Mouse (Mus musculus) adrenal gland, adult 8-10 months (tissue): ENCODE data around the gene Adcy5. TPM values are rescaled to one million over a fixed set of nuclear protein-coding genes. Genes with fewer than 3 reads are reported as not detected.

Source experiments
- DNase-seq: peaks from one replicate; pipeline ENCODE4 v3.0.0; 2022
- total RNA-seq, 4 experiments: library from RNA; stranded (reverse); gene quantifications; 2 replicates each; pipeline ENCODE4 v1.2.4; 2022

The Adcy5 gene
- total RNA-seq, 4 experiments from 2014 or later = 11.8 to 19.1 (median 13.6) TPM

DNA sequence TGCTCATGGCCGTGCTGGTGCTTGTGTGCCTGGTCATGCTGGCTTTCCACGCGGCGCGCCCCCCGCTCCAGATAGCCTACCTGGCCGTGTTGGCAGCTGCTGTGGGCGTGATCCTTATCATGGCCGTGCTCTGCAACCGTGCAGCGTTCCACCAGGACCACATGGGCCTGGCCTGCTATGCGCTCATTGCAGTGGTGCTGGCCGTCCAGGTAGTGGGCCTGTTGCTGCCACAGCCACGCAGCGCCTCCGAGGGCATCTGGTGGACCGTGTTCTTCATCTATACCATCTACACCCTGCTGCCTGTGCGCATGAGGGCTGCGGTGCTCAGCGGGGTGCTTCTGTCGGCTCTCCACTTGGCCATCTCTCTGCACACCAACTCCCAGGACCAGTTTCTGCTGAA lies 2.2 kb downstream of the Adcy5 start:
- no peak for DNase-seq

DNA sequence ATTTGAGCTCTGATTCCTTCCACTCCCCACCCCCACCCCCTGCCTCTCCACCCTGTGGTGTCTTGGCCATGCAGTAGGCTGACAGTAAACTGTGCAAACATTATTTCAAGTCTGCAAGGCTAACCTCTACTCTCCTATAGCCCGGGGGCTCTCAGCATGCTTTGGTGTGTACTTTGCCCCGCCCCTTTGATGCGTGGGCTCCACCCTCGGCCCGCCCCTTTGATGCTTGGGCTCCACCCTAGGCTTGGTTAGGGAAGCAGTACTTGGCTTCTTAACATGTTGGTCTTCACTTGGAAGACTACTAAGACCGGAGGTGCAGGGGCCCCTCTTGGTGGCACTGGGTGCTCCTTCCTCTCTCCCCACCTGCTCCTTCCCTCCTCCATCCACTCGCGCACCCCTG lies 4.9 kb downstream of the Adcy5 start:
- DNase-seq = no peak

DNA sequence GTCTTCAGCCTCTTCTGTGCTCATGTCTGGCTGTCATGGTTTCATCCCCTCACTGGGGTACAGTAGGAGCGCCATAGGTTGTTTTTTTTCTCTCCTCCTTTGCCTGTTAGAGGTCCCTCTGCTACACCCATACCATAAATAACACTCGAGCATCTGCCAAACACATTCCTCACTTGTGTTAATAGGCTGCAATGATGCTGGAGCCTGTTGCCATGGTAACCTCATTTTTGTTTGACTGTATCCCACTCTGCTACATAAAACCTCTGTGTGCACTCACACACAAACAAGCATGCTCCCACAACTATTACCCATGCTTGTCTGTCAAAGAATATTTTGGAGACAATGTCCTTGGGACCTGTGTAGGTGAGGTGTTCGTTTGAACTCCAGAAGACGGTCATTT lies 5.3 kb downstream of the Adcy5 start:
- DNase-seq = no peak

DNA sequence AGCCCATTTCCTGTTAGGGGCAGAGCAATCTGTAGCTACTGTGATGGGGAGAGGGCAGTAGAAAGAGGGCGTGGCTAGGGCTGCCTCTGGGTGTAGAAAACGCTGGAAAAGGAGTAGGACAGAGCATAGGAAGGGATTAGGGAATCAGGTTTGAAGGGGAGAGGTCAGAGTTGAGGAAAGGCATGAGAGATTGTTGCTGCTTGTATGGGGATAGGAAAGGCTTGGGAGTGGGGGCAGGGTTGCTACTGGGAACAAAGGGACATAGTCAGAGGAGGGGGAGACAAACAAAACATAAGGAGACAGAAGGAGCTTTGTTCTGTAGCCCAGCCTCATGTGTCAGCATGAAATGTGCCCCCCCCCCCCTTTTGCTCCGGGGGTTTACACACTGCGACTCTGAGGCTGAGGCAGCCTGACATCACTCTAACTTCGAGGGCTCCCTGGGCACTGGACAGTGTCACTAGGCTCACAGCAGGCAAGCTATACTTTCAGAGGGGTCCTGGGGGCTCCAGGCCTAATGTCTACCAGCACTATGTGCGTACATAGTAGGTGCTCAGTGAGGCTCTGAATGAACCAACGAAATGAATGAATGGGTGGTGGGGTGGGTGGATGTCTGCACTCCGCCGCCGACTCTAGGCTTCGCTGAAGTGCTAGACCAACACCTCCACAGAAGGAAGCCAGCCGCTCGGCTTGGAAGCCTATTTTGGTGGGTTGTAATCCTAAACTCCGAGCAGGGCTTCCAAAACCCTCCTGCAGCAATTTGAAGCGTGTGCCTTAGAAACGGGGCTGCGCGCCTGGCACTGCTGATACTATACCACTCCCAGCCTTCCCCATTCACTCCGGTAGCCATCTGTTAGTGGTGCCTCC lies 9.9 kb downstream of the Adcy5 start:
- no peak for DNase-seq

DNA sequence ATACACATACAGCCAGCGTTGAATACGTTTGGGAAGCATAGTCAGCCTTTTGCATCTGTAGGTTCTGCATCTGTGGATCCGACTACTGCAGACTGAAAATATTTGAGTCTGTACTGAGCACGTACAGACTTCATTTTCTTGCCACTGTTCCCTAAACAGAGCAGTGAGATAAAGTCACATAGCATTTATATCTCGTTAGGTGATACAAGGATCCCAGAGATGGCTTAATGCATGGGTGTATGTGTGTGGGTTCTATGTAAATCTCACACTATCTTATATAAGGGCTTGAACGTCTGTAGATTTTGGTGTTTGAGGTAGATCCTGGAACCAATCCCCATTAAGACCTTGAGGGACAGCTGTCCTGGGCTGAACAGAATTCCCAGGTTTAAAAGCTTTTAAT lies 10.7 kb downstream of the Adcy5 start:
- no peak for DNase-seq

DNA sequence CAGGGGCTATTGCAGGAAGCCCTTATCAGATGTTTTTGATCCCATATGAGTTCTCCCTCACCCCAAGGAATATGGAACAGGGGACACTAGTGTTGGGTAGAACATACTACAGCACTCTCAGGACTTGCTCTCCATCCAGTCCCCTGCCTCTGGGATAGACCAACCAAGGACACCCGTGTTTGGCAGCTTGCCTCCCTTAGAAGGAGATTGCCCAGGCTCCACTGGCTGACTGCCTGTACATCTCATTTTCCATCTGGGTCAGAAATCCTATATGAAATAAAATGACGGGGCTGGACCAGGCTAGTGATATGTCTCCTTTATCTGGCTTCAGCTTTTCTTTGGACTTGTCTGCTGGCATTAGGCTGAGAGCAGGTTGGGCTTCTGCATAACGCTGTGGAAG lies 11.1 kb downstream of the Adcy5 start:
- no peak for DNase-seq

DNA sequence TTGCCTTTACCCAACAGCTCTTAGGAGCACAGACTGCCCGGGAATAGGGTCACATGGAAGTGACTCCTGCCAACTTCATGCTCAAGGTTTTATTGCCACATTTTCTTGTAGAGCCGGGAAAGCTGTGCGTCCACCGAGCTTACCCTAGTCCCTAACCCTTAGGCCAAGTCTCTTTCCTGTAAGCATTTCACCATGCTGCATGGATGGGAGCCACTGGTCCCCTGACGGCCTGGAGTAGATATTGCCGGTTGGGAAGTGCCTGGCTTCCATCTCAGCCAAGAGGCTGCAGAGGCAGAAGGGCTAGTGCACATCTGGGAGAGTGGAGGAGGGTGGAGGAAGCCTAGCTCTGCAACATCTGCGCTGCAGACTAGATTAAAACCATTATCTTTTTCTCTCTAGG lies 14.8 kb downstream of the Adcy5 start:
- DNase-seq = peak; percentile 46

DNA sequence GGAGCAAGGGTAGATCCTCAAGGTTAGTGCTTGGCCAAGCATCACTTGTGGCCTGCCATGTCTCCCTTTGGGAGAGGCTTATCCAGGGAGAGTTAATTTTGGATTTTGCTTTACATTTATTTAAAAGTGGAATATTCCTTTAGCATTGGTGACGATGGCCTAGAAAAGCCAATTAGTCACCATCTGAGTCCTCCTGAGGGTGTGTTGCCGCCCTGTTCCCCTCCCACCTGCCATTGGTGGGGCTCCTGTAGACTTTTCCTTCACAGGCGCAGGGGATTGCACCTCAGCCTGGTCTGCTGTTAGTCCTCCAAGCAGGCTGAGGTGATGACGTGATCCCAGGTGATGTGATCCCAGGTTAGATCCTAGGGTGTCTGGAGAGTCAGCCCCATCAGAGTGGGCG lies 17.5 kb downstream of the Adcy5 start:
- no peak for DNase-seq

DNA sequence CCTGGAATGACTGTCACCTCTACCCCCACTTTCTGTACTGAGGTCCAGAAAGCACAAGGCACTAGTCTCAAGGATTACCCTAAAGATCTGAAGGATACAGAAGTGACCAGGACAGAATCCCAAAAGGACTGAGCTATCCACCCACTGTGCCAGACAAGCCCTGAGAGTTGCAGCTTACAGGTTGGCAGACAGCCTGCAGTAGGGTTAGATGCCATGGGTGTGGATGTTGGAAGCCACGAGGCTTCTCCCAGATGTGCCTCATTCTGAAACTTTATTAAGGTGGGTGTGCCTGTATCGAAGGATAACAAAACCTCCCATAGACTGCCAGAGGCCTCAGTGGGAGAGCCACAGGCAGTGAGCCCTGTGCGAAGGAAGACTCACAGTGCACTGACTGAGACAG lies 23.8 kb downstream of the Adcy5 start:
- no peak for DNase-seq

DNA sequence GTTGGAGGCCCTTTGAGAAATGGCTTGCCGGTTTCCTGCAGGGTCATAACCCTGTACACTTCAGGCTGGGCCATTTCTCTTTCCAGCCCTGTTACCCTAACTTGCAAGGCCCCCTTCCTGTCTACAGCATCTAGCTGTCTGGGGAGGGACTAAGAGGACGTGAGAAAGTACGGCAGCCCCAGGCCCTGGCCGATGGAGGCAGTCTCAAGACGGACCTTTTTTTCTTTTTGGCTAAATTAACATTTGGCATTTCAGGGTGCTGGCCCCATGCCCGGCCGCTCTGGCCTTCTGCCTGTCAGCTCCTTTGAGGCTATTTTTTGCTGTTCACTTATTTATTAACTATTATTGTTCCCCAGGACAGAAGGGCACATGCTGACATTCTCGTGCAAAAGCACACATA lies 24.4 kb downstream of the Adcy5 start:
- peak; percentile 70 for DNase-seq

DNA sequence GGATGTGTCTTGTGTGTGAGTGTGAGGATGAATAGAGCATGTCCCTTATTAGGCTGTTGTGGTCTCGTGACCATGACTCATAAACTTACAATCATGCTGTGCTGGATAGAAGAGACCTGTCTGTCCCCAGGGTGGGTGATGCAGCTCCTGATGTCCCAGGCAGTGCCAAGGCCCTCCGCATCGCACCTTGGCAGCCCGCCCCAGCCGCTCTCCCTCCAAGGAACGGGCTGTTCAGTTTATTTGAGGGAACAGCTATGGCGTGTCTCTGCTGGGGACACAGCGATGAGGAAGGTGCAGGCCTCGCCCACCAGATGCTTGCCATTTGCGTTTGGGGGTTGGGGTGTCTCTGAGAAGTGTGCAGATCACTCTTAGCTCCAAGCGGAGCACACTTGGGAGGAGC lies 28.5 kb downstream of the Adcy5 start:
- no peak for DNase-seq

DNA sequence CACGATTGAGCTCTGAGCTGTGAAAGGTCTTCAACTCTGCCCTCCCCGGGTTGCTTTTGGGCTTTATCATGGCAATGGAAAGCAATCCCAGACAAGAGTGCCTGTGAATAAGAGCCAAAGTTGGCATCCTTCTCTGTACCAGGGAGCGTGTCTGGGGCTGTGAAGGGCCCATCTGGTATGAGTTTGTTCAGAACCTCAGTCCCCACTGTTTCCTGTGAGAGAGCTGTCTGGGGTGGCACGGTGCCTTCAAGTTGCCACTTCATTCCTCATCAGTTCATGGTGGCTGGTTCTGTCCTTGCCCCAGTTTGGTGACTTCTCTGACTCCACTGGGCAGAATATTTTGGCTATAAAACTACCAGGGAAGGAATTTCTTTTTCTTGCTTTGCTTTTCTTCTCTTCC lies 33.4 kb downstream of the Adcy5 start:
- DNase-seq = no peak

DNA sequence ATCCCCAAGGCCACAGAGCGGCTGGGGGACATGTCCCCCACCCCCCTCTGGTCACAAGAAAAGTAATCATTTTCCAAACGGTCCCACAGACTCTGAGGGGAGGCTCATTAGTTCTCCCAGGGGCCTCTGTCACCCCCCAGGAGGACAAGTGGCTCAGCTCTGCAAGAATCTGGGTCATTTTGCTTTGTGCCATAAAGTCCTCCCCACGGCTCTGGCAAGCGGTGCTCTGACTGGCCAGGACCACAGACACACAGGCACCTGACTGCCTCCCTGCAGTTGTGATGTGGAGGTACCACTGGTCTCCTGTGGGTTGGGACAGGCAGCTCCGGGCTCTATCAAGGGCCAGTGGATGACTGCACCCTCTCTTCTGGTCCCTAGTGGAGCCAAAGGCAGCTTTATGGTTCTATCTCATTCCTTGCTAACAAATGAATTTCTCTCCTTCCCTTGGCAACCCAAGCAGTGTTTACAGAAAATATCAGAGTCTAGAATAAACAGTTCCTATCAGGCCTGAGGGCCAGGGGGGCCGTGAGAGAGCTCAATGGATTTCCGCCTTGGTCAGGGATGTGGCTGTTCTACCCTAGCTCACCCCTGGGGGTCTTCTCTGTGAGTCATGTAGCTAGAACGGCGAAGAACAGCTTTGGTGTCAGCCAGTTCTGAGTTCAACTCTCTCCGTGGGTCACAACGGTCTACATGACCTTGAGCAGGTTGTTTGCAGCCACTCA lies 34.9 kb downstream of the Adcy5 start:
- no peak for DNase-seq

DNA sequence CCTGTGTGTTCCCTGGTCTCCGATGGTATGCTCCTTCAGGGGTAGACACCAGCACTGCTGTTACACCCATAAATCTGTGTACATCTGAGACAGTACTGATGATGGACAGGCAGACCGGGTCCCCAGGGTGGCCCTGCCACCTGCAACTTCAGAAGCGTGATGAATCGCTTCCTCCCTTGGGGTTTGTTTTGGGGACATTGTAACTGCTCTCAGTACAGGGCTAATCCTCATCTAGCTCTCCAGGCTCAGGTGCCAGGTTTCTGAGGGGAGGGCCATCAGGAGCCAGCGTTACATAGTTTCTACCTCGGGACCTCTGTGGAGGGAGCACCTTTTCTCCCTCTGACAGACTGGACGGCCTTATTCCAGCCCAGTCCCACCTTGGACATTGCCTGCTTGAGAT lies 36.1 kb downstream of the Adcy5 start:
- DNase-seq = no peak

DNA sequence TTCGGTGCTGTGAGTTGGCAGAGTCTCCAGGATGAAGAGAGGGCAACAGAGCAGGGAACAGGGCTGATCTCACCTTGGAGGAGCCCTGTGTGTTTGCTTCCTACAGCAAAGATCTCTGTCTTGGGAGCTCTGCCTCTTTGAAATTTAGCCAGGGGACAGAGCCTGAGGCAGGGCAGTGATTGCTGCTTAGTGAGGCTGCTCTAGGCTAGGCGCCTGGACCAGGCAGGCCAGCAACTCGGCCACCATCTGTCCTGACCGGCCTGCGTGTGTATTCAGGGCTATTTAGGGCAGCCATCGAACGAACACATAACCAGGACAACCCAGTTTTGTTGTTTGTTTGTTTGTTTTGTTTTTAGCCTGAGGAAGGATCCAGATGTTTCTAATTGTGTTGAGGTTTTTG lies 36.6 kb downstream of the Adcy5 start:
- no peak for DNase-seq

DNA sequence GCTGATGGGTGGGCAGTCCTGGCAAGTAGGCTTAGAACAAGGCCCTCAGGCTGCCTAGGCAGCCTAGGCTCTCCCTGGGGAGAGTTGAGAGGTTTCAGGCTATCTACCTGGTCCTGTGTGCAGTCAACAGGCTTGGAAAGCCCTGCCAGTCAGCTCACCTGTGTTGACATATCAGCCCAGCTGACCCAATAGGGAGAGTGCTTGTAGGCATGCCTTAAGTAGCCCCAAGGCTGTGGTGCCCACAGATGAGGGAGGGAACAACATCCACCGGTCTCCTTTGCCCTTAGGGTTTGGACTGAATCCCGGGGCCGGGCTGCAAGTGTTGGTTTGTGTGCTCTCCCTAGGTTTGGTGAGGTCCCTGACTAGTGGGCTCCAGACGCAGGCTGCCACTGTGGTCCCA lies 37.8 kb downstream of the Adcy5 start:
- DNase-seq = no peak

DNA sequence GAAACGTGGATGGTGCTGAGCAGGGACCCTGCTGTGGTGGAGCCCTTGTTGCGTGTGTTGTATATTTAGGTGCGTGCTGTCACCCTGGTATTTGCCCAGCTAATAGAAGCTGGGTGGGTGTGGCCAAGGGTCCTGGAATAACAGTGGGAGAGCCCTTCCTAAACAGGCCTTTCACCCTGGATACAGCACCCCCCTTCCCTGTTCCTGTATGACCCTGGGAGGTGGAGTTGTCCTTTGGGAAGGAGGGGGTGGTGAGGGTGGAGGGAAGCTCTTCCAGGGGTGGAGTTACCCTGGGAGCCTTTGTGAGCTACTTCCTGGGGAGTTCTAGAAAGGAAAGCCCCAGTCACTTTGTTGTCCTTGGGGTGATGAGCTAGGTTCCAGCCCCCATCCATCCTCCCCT lies 38.7 kb downstream of the Adcy5 start:
- DNase-seq = no peak

DNA sequence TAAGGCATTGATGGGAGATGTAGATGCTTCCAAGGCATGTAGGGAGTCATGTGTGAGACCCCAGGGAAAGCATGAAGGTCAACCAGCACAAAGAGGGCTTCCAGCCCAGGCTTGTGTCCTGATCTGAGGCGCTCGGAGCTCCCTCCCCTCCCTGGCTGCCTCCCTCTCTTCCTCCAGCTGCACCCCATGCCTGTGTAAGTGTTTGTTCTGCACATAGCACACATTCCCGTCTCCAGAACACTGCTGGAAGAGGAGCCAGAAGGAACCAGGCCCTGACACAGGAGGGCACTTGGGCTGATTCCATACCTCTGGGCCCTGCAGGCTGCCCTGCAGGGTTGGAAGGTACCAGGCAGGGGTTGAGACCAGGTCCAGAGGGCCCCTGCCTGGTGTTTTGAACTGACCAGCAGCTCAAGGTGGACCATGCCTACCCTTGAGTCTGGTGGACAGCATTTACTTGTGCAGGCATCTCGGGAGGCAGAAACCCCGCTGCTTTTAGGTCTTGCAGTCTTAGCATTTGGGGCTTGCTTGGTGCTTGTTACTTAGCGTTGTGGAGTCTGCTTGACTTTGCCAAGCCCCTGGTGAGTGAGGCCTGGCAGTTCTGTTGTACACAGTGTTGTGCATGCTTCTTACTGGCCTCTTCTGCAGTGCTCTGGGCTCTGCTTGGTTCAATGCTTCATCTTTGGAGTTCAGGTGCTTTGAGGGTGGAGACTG lies 45.2 kb downstream of the Adcy5 start:
- DNase-seq = no peak

DNA sequence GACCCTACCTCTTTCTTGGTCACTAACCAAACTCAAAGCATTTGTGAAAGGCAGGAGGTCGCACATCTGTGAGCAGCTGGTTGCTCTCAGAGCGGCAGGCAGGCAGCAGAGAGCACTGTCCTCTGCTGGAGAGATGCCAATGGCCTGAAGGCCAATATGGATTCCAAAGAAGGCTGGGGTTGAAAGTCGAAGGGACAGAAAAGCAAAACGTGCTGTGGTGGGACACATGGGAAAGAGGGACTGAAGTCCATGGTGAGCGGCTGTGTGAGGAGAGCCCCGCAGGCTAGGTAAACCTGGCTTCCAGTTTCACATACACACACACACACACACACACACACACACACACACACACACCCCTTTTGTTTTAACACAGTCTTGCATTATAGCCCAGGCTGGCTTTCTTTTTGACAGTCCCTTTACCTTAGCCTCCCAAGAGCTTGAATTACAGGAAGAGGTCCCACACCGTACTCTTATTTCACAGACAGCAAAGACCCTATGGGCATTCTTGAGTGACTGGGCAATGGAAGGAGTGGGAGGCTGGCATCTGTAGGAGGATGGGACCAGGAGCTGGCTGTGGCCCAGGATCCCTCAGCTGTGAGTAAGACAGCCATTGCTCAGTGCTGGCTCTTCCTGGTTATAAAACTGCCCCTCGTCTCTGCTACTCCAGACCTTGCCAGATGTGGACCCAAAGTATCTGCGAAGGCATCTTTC lies 45.9 kb downstream of the Adcy5 start:
- no peak for DNase-seq

DNA sequence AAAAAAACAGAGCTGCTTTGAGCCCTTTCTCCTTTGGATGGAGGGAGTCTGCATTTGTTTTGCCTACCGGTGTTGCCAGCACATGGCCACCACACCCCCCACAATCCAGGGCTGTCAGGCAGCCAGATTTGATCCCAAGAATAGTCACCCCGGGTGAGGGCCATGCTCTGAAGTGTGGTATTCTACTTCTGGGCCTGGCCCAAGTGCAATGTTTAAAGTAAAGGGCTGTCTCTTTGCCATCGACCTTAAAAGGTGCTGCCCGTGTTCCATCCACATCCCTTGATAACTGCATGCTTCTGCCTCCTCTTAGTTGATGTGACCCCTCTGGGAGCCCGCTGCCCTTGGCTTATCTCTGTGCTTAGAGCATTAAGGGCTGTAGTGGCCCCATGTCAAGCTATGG lies 46.6 kb downstream of the Adcy5 start:
- no peak for DNase-seq

DNA sequence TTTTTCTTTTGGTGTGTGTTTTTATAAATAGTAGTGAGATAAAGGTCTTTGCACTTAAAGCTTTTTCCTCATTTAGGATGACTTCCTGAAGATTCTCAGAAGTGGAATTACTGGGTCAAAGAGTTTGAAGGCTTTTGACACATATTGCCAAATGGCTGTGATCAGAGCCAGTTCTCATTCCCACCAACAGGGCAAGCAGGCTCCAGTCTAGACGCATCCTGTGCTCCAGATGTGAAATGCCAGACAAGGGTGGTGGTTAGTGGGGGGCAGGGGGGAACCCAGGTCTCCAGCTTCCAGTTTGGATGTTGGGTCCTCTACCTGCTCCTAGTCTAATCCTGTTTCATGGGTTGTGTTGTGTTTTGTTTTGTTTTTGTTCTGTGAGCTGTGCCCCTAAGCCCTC lies 48.8 kb downstream of the Adcy5 start:
- DNase-seq = no peak

DNA sequence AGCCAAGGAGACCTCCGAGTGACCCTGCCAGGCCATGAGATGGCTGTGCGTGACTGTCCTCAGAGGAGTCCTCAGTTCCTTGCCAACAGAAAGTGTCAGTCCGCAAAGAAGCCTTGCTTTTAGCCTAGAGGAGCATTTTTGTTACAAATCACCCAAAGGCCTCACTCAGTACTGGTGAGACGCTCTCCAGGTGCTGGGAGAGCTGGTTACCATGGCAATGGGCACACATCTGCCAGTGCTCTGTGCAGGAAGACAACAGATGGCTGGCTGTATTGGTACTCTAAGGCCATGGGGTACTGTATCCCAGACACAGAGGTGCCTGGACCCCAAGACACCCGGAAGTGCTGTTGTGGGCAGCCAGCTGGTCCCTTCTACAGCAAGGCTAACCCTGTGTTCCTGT lies 51.0 kb downstream of the Adcy5 start:
- DNase-seq = no peak

DNA sequence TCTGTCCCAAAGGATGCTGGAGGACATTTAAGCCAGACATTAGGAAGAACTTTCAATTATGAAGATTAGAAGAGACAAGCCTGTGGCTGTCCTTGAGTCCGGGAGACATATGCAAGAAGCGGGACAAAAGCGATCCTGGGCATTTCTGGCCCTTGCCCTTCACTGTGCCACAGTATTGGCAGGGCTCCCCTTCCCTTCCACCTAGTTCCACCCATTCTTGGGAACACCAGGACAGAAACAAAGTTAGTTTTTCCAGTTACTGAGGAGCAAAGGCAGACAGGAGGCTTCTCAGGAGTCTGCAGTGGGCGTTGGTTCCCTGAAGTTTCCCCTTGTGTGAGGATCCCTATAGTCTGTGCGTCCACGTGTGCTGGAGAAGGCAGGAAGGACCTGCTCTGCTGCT lies 51.7 kb downstream of the Adcy5 start:
- DNase-seq = peak; percentile 27
